Mouse (Mus musculus) lung, embryonic 14.5 days (tissue): Measurements from ENCODE around the gene Stap2. TPM values are rescaled to one million over a fixed set of nuclear protein-coding genes. Genes with fewer than 3 reads are reported as not detected.

Experiments used
- ATAC-seq: fragments of 200-750 bp; cut with Nextera tagmentation; 2 replicates; pipeline ENCODE4 v1.8.0; 2017; ENCODE audit warnings: mild to moderate bottlenecking, moderate TSS enrichment, moderate library complexity; ENCODE audit not compliant: insufficient read depth
- DNase-seq: peaks from one replicate; pipeline ENCODE4 v3.0.0-alpha.2; 2015
- H3K27ac ChIP-seq: fragments of 300-500 bp; sonication (generic); 2 replicates; pipeline ENCODE4 v1.5.1; 2014; ENCODE audit warnings: low read depth, mild to moderate bottlenecking, moderate library complexity
- H3K27me3 ChIP-seq: fragments of 300-500 bp; sonication (generic); 2 replicates; pipeline ENCODE4 v1.6.1; 2014; ENCODE audit warnings: low read length, control low read depth; ENCODE audit not compliant: insufficient read depth
- H3K36me3 ChIP-seq: fragments of 300-500 bp; sonication (generic); 2 replicates; pipeline ENCODE4 v1.6.1; 2014; ENCODE audit warnings: control low read depth; ENCODE audit not compliant: insufficient read depth
- H3K4me1 ChIP-seq: fragments of 300-500 bp; sonication (generic); 2 replicates; pipeline ENCODE4 v1.6.1; 2014; ENCODE audit warnings: antibody characterized with exemption, control low read depth; ENCODE audit not compliant: insufficient read depth
- H3K4me2 ChIP-seq: fragments of 300-500 bp; sonication (generic); 2 replicates; pipeline ENCODE4 v1.6.1; 2014; ENCODE audit warnings: mild to moderate bottlenecking
- H3K4me3 ChIP-seq: fragments of 300-500 bp; sonication (generic); 2 replicates; pipeline ENCODE4 v1.5.1; 2014; ENCODE audit warnings: low read depth, low read length
- H3K9ac ChIP-seq: fragments of 300-500 bp; sonication (generic); 2 replicates; pipeline ENCODE4 v1.6.1; 2014
- H3K9me3 ChIP-seq: fragments of 300-500 bp; sonication (generic); 2 replicates; pipeline ENCODE4 v1.6.1; 2016; ENCODE audit warnings: low read depth, low read length, control low read depth
- CTCF ChIP-seq: IDR thresholded peaks from 2 replicates; pipeline ENCODE4 v1.5.1; 2016; ENCODE audit warnings: antibody characterized with exemption, low read depth
- WGBS: fragments of 180-500 bp; shearing (Covaris S2); extraction: QIAGEN DNeasy Blood & Tissue Kit; methylation state at CpG from one replicate; pipeline ENCODE4 v1.1.7; 2014; 5-methylcytosine and 5-hydroxymethylcytosine counted together
- polyA plus RNA-seq: library from polyadenylated mRNA; unstranded; fragments of >200 nt; fragmentation: Nextera tagmentation; extraction: Ambion mirVana; gene quantifications from 2 replicates; pipeline ENCODE4 v1.2.1, GENCODE M21; 2014

Gene Stap2
- polyA plus RNA-seq, 1 experiment from 2014 or later: 14.4 TPM

DNA sequence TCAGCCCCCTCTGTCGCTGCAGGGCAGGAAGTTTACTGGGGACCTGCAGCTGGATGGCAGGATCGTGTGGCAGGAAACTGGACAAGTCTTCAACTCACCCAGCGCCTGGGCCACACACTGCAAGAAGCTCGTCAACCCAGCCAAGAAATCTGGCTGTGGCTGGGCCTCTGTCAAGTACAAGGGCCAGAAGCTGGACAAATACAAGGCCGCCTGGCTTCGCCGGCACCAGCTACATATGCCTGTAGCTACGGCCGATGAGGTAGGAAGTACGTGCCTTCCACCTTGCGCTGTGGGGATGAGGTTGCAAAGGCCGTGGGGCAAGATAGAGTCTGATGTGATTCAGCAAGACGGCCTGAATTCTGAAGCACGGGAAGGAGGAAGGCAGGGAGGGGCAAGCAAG, 4.9 kb upstream of the Stap2 start:
- H3K4me3 ChIP-seq: peak overlapping the region; percentile 80
- H3K4me2 ChIP-seq: peak overlapping the region; percentile 100
- no peak overlapping the region for H3K27ac ChIP-seq
- H3K4me1 ChIP-seq: 0 out of 2 replicates have a peak, but pooled peaks cover 13% of the 10 kb centered on the region
- 59% methylated on average over 14 of the region's 14 CpGs for WGBS
- H3K36me3 ChIP-seq: peaks cover 33% of the 10 kb centered on the region
- H3K27me3 ChIP-seq: 0 out of 2 replicates have a peak, but pooled peaks cover 4% of the 10 kb centered on the region
- H3K9me3 ChIP-seq: no peaks in the 10 kb centered on the region
- DNase-seq (peak; percentile 39), ATAC-seq (no peak)
- no peak for TF ChIP-seq CTCF
- peak overlapping the region; percentile 68 for H3K9ac ChIP-seq

DNA sequence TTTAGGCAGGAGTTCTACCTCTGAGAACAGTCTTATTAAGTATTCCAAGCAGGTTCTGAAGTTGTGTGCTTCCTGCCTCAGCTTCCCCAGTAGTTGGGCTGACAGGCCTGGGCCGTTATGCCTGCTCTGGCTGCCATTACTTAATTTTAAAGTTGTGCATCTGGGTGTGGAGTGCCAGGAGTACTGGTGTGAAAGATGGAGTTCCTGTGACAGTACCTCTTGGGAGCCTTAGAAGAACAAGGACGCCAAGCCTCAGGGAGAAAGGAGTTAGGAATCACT, 4.5 kb upstream of the Stap2 start:
- TF ChIP-seq CTCF: no peak
- Histone ChIP-seq H3K4me1 (0 out of 2 replicates have a peak, but pooled peaks cover 13% of the 10 kb centered on the region), H3K4me3 (peak overlapping the region; percentile 80), H3K9me3 (no peaks in the 10 kb centered on the region), H3K36me3 (peaks cover 29% of the 10 kb centered on the region), H3K27ac (no peak overlapping the region), H3K4me2 (peak overlapping the region; percentile 100), H3K27me3 (0 out of 2 replicates have a peak, but pooled peaks cover 4% of the 10 kb centered on the region), H3K9ac (peak overlapping the region; percentile 68)
- ATAC-seq (no peak), DNase-seq (no peak)
- 32% methylated on average over 2 of the region's 2 CpGs for WGBS

DNA sequence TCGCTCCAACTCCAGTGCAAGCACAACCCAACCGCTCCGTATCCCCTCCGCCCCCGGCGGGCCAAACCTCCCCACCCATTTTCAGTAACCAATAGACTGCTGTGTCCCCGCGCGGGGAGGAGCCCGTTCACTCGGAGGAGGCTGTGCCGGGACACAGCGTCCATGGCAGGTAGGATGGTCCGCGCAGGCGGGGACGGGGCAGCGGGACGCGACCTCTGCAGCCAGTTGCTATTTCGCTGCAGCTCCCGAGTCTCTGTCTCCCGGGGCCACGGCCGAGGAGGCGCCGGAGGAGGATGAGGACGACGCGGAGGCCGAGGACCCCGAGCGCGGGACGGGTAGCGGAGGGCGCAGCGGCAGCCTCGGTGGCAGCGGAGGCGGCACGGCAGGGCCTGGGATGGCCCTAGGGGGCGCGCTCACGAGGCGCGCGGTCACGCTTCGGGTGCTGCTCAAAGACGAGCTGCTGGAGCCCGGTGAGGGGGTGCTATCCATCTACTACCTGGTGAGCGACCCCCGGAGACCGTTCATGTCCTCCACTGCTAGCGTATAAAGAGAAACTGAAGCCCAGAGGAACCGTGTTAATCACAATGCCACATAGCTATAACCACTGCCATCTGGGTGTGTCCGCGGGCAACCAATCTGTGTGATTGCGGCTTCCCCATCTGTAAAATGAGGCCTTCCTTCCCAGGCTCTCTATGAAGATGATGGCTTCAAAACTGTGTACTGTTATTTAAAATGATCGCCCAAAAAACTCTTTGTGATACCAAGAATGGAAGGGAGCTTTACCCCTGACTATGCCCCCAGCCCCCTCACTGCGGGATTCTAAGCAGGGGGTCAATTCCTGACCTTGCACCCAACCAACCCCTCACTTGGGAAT, 3.9 kb upstream of the Stap2 start:
- Histone ChIP-seq H3K9me3 (no peaks in the 10 kb centered on the region), H3K36me3 (peaks cover 26% of the 10 kb centered on the region), H3K27me3 (0 out of 2 replicates have a peak, but pooled peaks cover 4% of the 10 kb centered on the region), H3K9ac (peak overlapping the region; percentile 68), H3K4me3 (peak overlapping the region; percentile 80), H3K4me1 (0 out of 2 replicates have a peak, but pooled peaks cover 13% of the 10 kb centered on the region), H3K4me2 (peak overlapping the region; percentile 100), H3K27ac (peak overlapping the region; percentile 93)
- no peak for TF ChIP-seq CTCF
- under 1% methylated on average over 62 of the region's 62 CpGs for WGBS
- DNase-seq: peak; percentile 96
- ATAC-seq: peak; percentile 92

DNA sequence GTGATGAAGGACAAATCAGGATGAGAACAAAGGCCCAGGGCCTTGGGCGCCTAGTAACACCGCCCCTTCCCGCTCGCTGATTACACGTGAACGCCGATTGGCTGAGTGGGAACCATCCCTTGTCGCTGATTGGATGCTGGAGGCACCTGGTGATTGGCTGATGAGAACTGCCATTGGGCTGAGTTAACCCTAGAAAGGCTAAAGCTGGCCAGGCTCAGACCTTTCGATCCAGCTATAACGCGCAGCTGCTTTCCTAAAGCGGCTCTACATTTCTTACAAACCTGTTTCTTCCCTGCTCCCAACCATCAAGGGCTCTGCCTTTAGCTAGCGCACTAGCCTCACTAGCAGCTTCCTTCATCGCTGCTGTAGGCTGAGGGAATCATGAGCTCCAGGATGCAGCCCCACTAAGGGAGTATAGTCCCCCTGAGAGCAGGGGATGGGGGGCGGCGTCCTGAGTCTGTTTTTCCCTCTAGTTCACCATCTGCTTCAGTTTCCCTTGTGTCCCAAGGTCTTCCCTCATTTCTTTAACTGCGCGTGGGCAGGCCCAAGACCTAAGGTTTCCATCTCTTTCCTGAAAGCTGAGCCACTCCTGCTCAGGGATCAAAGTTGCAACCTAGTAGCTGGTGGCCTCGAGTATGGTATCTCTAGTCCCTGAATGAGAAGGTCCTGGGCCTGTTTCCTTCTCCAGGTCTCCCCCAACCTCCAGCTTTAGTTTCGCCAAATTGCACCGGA, 3.1 kb upstream of the Stap2 start:
- TF ChIP-seq CTCF: no peak

DNA sequence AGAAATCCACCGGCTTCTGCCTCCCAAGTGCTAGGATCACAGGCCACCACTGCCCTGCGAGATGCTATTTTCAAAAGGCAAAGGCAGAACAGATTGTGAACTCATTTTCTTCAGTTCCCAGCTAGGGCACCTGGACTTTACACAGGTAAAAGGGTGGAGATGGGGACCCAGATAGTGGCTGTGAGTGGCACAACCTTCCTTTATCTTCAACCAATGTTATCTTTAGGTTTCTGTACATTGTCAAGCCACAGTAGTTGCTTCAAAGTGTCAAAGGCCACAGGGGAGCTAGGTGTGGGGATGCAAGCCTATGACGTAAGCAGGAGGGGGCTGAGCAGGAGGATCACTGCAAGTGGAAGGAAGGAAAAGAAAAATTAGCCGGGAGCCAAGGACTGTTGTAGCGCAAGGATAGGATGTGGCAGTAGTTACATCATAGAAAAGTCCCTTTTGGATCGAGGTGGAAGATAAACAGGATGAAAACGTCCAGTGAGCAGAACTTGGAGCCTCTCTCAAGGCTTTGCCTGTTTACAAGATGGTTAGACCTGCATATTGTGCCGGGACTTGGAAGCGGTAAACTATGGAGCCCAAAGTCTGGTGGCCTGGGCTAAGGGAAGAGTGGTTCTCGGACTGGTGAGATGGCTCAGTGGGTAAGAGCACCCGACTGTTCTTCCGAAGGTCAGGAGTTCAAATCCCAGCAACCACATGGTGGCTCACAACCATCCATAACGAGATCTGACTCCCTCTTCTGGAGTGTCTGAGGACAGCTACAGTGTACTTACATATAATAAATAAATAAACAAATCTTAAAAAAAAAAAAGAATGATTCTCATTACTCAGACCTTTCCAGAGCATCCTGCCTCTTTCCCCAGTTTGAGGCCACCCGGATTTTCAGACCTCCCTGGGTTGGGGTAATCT, 2.3 kb upstream of the Stap2 start:
- Histone ChIP-seq H3K9ac (peak overlapping the region; percentile 46), H3K27ac (peak overlapping the region; percentile 88), H3K4me2 (peak overlapping the region; percentile 100), H3K27me3 (0 out of 2 replicates have a peak, but pooled peaks cover 4% of the 10 kb centered on the region), H3K9me3 (no peaks in the 10 kb centered on the region), H3K36me3 (peaks cover 16% of the 10 kb centered on the region), H3K4me3 (peak overlapping the region; percentile 80), H3K4me1 (0 out of 2 replicates have a peak, but pooled peaks cover 13% of the 10 kb centered on the region)
- WGBS: 17% methylated on average over 13 of the region's 14 CpGs
- ATAC-seq: no peak; the same call in 1 of the 2 replicates
- DNase-seq: peak; percentile 46
- no peak for TF ChIP-seq CTCF

More for the DNA sequence above, 3.1 kb upstream of the Stap2 start:
- Histone ChIP-seq H3K27ac (peak overlapping the region; percentile 93), H3K4me3 (peak overlapping the region; percentile 80), H3K9me3 (no peaks in the 10 kb centered on the region), H3K4me2 (peak overlapping the region; percentile 100), H3K36me3 (peaks cover 22% of the 10 kb centered on the region), H3K4me1 (0 out of 2 replicates have a peak, but pooled peaks cover 13% of the 10 kb centered on the region), H3K27me3 (0 out of 2 replicates have a peak, but pooled peaks cover 4% of the 10 kb centered on the region), H3K9ac (peak overlapping the region; percentile 68)
- ATAC-seq (peak; percentile 94), DNase-seq (peak; percentile 99)
- WGBS: under 1% methylated on average over 21 of the region's 21 CpGs

- ATAC-seq (no peak), DNase-seq (no peak)
- no peak overlapping the region for H3K4me3 ChIP-seq
- H3K27ac ChIP-seq: peak overlapping the region; percentile 88
- H3K4me2 ChIP-seq: peak overlapping the region; percentile 100; the same call in 1 of the 2 replicates
- no peak for TF ChIP-seq CTCF
- H3K4me1 ChIP-seq: 0 out of 2 replicates have a peak, but pooled peaks cover 13% of the 10 kb centered on the region
- 42% methylated on average over 10 of the region's 10 CpGs for WGBS
- H3K36me3 ChIP-seq: peaks cover 12% of the 10 kb centered on the region
- no peak overlapping the region for H3K9ac ChIP-seq
- no peaks in the 10 kb centered on the region for H3K9me3 ChIP-seq
- H3K27me3 ChIP-seq: 0 out of 2 replicates have a peak, but pooled peaks cover 4% of the 10 kb centered on the region
Observed at GRCm38 (mm10) chr17:56006956-56007355, 1.6 kb upstream of the Stap2 start.
